Mouse (Mus musculus) T-cell, adult 2 months (primary cell): Measurements from ENCODE around the gene Ptpa.

ENCODE experiments used
- DNase-seq: peaks from one replicate; pipeline ENCODE4 v3.0.0; 2022; ENCODE audit warnings: low spot score

Gene Ptpa

DNA sequence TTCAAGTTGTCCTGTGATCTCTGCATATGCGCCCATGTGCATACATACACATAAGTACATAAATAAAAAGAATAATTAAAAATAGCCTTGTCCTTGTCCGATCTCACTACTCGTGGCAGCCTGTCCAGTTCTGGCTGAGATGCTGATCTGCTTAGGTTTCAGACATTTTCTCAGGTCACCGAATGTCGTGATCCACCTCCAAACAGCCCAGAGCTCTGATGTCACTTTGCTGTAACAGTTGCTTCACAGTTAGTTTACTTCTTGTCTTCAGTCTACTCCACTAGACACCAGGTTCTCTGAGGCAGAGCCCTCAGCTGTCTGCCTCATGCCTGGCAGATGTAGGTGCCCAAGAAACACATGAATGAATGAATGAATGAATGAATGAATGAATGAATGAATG lies 48.6 kb downstream of the Ptpa start:
- DNase-seq, result peak; percentile 36

DNA sequence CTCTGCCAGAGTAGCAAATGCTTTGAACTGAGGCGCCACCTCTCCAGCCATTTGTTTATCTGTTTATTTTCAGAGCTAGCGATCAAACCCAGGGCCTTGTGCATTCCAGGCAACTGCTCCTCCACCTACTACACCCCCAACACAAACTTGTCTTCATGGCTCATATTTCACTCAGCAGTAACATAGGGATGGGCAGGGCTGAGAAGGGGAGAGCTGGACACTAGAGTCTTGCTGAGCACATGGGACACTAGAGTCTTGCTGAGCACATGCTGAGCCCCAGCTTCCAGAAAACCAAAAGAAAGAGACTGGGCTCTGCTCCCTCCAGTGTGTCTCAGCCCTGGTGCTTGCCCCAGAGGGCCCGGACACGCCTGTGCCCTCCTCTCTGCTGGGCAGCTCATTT lies 50.9 kb downstream of the Ptpa start:
- DNase-seq, result no peak

DNA sequence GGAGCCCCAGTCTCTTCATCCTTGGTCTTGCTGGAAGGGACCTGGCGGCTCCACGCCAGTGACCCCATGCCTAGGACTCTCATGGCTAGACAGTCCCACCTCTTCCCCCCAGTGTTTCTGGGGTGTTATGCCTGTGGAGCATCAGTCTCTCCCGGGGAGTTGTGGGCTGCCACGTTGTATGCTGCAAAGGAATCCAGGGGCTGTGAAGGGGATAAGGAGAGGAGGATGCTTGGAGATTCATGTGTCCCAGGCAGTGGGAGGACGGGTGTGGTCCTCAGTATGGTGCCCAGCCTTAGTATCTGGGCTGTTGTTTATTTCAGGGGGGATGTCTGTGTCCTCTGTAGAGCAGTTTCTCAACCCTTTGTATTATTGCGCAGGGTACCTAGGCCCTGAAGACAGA lies 53.2 kb downstream of the Ptpa start:
- DNase-seq, result no peak

DNA sequence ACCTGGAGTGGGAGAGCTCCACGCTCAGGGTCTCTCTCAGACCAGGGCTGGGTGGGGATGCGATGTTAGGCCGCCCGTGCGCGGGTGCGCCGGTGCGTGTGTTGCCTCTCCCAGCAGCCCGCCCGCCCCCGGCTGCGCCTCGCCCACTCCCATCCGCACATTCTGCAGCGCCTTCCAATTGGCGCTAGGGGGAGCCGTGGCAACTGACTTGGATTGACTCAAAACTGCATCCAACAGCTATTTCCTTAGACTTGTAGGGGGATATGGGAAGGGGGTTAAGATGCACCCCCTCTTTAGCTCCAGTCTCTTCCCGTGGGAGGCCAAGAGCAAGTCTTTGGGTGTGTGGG lies 53.9 kb downstream of the Ptpa start:
- peak; percentile 58 for DNase-seq

DNA sequence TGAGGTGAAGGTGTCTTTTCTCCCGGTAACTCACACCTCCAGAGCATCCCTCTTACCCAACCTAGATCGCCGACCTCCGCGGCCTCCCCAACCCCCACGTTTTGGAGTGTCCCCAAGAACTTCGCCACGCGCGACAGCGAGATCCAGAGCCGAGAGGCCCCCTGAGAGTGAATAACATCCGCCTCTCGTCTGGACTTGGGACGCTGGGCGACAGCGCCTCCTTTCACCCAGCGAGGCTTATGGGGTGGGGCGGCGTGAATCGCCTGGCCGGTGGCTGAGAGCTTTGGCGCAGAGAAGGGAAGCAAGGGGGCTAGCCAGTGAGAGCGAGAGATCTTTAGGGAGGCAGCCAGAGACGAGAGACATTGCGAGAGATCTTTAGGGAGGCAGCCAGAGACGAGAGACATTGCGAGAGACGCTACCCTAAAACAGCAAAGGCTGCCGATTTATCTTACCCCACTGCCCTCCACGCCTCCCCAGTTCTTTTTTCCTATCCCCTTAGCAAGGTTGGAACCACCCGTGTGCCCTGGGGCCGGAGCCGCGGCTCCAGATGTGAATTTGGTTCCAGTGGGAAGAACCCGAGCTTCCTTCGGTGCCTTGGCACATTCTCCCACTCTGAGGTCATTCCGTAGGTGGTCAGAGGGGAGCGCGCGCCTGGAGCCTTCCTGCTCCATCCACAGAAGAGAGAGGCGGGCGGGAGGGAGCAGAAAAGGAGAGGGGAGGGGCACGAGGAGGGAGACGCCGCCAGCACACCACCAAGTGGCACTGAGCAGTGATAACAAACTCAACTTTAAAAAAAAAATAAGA lies 54.5 kb downstream of the Ptpa start:
- peak; percentile 20 for DNase-seq

DNA sequence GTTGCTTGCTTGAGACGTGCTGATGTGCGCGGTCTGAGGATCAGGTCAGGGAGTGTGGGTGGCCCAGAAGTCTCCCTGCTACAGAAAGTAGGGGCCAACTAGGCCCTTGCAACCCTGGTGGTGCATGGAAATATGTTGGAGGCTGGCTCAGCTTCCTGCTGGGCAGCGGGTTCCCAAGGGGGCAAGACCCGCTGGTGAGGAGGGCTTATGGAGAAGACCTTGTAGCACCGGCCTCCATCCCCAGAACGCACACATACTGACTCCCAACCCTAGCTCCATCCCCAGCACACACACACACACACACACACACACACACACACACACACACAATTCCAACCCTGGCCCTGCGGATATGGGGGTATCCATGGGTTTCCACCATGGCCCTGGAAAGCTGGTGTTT lies 55.2 kb downstream of the Ptpa start:
- DNase-seq, result no peak

DNA sequence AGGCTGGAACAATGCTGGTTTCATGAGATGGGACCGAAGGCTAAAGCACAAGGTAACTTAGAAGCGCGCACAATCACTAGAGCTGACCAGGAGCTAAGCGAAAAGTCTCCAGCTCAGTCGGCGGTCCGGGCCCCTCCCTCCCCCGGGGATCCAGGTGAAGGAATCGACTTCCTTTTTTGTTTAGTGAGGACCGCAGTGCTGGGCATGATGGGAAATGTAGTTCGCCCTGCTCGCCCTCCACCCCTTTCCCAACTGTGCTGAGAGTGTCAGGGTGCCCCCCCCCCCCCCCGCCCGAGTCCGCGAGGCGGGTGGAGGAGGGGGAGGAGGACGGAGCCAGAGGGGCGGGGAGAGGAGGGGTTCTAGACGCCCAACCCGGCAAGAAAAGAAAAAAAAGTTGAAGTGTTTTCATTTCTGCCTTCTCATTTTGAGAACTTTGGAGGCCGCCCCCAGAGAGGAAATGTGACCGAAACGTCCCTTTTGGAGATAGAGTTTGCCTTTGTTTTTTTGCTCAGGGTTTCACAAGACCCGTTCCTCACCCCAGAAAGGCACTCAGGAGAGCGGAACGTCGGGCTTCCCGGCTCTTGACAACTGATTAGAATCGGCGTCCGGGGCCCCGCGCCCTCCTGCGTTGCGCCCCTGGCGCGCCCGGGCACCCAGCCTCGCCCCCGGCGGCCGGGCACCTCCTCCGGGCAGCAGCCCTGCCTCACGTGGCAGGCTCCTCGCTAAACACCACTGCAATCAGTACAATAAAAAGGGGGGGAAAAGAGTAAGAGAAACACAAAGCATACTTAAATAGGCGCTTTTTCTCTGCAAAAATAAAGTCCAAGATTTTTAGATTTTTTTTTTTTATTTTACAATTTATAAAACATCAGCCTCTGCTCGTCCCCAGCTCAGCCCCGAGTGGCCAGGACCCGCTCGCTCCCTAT lies 56.2 kb downstream of the Ptpa start:
- DNase-seq, result peak; percentile 46

DNA sequence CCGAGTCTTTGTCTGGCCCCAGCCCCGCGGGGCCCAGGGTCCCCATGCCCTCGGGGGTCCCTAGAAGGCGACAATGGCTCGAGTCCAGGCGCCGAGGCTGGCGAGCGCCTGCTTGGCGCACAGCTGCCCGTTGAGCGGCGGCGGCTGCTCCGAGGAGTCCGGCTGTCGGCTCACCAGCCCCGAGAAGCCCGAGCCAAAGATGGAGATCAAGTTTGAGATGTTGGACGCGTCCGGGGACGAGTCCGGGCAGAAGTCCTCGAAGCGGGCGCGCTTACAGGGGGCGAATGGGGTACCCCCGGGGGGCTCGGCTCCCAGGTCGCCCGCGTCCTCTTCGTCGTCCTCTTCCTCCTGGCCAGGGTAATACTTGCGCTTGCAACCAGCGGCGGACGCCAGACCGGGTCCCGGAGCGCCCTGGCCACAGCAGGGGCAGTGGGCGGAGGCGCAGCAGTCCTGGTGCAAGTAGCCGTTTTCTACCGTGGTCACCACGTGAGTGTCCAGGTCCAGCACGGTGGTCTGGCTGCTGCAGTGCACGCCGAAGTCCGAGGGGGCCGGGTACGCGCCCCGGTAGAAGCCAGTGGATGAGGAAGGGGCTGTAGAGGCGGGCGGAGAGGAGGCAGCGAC lies 57.0 kb downstream of the Ptpa start:
- no peak for DNase-seq

DNA sequence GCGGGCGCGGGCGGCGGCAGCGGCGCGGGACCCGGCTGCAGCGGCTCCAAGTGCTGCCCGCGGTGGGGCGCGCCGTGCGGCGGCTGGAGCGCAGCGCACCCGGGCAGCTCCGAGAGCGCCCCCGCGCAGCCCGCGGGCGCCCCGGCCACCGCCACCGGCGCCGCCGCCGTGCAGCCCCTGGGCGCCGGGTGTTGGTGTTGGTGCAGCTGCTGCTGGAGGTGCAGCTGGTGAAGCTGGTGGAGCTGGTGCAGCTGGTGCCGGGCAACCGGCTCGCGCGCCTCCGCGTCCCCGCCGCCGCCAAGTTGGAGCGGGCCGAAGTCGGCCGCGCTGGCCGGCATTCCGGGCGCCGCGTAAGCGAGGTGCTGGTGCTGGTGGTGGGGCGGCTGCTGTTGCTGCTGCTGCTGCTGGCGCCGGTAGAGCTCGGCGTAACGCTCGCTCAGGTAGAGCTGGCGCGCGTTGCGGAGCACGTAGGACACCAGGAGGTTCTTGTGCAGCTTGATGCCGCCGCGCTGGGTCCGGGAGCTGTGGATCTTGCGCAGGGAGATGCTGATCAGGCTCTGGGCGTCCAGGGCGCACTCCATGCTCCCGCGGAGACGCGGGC lies 57.7 kb downstream of the Ptpa start:
- peak; percentile 26 for DNase-seq

DNA sequence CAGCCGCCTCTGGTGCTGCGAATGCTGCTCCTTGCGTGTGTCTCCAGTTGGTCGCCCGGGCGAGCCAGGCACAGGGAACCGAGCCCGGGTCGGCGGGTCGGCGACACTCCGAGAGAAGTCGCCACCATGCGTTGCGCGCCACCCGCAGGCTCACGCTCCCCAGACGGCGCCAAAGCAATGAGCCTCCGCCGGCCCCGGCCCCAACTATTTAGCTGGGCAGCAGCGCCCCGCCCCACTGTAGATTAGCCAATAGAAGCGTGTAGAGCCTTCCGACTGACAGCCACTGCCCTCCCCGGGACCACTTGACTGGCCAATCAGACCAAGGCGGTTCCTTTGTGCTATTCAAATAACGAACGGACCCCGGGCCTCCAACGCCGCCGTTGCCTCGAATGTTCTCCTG lies 58.2 kb downstream of the Ptpa start, which contains the start of gene Ier5l:
Gene Ier5l (minus strand): TSS at position 181 of the 400 bp plus-strand sequence.
- peak; percentile 30 for DNase-seq

DNA sequence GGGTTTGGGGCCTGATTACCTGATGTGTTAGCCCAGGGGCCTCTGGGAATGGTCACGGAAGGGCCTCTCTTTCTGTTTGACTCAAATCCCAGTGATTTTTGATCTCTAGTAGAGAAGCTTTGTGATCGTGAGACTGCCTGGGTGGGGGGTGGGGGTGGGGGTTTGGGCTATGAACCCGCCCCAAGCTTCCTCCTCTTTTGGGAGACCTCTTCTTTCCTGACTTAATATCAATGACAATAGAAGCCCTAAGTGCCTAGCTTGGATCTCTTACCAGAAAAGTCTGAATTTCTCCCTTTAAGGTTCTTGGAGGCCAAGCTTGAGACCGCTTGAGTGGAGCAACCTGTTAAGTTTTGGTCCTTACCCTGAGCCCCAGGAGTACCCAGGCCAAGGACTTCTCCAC lies 58.9 kb downstream of the Ptpa start:
- no peak for DNase-seq

DNA sequence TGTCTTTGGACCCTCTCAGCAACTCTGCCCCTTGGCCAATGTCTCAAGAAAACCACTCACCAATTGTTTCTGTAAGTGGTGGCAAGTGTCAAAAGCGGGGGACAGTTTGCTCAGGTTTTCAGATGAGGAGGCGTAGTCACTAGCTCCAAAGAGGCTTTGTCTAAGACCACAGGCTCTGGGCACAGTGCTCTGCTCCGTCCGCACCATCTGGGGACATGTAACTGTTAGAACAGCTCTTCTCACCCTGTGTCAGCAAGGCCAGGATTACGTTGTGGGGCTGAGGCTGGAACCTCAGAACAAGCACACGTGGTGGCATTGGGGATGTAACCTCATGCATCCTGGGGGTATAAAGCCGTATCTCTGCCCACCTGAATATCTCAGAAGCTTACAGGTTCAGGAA lies 59.6 kb downstream of the Ptpa start:
- no peak for DNase-seq

DNA sequence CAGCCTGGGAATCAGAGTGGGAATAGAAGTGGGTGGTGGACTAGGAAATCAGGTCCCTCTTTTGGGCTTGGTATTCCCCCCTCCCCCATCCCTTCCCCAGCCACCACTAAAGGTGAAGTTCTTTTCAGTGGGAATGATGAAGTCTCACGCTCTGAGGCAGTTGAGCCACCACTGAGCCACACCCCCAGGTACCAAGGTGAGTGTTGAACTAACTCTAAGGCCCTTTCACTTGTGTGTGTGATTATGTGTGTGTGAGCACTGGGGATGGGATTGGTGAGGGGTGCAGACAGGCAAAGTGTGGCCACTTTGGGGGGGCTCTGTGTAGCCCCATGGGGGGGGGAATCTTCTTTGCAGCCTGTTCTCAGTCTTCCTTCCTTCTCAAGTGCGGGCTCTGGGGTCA lies 60.4 kb downstream of the Ptpa start:
- no peak for DNase-seq

DNA sequence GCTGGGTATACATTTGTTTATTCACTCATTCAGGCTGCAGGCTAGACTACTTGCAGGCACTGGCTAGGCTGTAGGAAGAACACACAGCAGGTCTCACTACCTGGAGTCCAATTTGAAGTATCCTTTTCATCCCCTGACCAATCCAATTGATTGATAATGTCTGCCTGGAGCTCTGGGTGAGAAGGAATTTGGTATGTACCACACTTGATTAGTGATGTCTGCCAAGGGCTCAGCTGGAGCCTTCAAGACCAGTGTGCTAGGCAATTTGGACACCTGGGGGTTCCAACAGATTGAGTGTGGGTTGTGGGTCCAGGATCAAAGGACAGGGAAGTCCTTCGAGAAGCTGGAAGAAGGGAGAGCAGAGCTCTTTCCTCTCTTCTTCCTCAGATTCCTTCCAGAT lies 62.7 kb downstream of the Ptpa start:
- no peak for DNase-seq

DNA sequence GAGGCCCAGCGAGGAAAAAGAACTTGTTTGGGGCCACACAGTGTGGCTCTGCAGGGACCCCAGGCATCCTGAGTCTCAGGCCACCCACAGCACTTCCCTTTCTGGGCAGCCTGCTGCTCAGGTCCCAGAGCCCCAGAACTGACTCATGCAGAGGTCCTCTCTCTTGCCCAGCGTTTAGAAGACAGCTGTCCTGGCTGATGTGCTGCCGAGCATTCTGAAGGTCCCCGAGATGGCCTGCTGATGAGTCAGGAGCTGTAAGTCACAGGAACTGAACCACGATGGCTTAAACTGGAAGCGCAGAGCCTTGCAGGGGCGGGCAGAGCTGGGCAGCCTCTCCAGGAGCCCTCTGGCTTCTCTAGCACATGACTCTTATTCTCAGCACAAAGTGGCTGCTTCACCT lies 71.8 kb downstream of the Ptpa start:
- DNase-seq, result no peak

DNA sequence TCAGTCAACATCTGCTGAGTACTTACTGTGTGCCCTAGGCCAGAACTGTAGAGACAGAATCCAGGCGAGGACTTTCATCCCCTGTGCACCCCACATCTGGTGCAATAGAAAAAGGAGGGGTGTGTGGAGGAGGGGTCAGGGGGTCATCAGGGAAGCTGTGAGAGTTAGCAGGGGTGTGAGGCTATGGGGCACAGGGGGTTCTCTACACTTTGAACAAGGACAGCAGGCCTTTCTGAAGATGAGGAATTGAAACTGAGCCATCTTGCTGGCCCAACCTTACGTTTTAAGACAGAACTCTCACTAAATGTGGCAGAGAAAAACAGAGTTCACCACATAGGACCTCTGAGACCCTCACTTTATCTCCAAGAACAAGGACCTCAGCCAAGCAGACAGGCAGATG lies 74.5 kb downstream of the Ptpa start:
- no peak for DNase-seq

DNA sequence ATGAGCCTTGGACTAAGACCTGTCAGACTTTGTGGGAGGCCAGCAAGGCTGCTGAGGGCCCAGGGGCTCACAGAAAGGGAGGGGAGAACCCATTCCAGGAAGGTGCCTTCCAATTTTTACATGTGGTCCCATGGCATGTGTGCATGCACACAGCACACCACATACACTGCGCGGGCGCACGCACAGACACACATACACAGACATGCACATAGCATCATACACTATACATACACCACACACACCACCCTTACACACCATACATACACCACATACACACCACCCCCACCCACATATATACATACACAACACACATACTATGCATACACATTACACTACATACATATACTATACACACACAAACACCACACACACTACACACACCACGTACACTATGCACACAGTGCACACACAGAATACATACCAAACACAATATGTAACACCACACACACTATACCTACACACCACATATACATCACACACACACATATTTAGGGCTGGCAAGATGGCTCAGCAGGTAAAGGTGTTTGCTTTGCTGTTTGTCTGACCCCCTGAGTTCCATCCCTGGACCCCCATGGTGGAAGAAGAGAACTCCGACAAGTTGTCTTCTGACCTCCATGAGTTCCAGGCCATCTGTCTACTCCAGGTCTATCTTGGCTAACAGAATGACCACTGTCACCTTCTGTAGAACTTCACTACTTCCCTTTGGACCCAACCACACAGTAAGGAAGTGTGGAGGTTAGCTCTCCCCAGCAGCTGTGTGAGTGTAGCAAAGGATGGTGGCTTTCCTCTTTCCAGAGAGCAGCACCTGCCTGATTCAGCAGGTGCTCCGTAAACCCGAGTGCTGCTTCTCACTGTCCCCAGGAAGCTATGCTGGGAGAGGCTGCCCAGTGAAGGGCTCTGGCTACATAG lies 79.4 kb downstream of the Ptpa start:
- no peak for DNase-seq

DNA sequence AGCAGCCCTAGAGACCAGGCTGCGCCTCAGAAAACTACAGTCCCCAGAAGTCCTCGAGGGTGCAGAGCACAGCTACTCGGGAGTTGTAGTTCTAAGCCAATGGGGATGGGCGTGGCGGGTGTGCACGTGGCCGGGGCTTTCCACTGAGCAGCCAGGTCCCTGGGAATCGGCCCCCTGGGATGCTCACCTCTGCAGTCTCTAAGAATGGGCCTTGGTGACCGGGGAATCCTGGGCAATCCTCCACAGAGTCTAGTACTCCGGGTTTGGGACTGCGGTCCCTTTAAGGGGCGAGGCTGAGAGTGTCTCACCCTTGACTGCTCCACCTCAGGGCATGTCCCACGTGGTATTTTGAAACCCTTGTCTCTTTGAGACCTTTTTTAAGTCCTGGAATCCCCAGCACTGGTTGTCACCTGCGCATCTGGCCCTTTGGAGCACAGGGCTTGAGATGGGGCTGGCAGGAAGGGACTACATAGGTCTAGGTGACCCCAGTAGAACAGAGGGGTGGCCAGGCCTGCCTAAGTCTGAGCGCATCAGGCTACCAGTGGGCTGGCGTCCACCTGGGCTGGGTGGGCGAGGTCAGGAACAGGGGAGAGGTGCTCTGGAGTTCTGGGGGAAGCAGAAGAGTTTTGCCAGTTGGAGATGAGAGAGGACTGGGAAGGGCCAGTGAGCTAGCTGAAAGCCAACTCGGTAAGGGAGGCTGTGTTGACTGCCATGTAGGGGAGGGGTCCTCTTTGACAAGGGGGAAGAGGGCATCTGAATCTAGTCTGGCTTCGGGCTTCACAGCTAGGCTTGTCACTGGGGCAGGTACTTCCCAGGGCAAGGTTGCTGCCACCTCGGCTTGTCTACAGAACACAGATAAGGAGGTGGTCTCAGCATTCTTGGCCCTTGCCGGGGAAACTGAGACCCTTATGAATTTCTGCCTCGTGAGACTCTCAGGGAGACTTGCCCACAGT lies 80.3 kb downstream of the Ptpa start:
- peak; percentile 55 for DNase-seq
